Mouse (Mus musculus) ovary, postnatal 10 days (tissue): ENCODE results near the gene Pias1.

ENCODE experiments used
- DNase-seq: peaks from one replicate; pipeline ENCODE4 v3.0.0; 2022; ENCODE audit warnings: low spot score

Gene Pias1

GRCm38 (mm10) chr9:62987824-62988223 lies at the start of gene Pias1:
Pias1 (minus strand) TSS chr9:62987924.
- no peak for DNase-seq

DNA sequence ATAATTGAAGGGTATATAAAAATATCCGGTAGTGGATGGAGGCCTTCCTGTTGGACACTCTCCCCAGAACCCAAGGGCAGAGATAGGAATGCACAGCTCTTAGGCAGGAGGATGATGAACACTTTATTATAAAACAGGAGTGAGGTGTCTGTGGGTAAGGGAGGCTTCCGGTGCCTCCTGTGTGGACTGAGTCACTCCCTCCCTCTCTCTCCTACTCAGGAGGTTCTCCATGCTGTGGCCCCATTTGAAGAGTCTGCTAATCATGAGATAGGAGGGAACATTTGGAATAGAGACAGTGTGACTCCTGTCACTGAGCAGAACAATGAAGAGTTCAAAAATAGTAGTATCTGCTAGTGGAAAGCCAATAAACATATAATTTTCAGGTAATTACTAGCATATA lies 47.7 kb upstream of the Pias1 start:
- no peak for DNase-seq

GRCm38 (mm10) chr9:63031011-63031782 lies 43.5 kb upstream of the Pias1 start:
- DNase-seq = peak; percentile 38

GRCm38 (mm10) chr9:63022486-63022885 lies 34.8 kb upstream of the Pias1 start:
- DNase-seq = no peak

DNA sequence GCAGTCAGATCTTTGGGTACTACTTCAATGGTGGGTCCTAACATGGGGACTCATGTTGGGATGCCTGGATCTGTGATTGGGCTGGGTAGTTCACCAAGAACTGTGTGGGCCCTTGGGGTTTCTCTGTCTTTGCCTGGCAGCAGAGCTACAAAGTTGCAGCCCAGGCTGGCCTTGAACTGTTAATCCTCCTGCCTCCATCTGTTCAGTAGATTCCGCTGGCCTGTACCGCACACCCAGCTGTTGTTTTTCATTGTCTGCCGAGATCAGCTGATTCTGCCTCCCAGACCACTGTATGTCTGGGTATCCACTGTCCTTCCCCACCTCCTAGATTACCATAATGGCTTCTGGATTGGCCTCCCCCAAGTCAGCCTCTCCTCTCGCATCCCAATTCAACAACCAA lies 19.6 kb upstream of the Pias1 start:
- no peak for DNase-seq

DNA sequence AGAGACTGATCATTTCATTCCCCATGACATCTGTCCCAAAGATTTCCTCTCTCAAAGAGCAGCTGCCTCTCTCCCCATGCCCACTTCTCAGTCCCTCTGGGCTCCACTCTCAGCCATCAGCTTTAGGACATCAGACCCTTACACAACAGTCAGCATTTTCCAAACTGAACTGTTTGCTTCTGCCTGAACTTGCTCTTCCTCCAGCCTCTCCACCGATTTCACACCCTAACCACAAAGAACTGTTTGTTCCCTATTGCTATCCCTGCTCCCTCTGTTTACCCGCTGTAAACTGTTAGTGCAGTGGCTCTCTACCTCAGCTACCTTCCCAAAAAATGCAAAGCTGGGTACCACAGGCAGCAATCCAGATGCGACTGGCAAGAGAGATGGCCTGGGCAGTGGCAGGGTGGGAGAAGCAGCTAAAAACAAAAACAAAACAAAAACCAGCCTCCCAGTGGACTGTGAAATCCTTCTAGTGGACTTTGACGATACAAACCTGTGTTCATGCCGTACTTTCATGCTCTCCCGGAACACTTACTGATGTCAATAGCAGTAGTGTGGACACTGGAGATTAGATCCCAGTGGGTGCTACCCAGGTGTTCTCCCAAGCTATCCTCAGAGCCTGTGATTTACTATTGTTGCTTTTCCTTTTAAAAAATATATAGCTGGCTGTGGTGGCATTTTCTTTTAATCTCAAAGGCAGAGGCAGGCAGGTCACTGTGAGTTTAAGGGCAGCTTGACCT lies 18.5 kb upstream of the Pias1 start:
- DNase-seq = no peak

DNA sequence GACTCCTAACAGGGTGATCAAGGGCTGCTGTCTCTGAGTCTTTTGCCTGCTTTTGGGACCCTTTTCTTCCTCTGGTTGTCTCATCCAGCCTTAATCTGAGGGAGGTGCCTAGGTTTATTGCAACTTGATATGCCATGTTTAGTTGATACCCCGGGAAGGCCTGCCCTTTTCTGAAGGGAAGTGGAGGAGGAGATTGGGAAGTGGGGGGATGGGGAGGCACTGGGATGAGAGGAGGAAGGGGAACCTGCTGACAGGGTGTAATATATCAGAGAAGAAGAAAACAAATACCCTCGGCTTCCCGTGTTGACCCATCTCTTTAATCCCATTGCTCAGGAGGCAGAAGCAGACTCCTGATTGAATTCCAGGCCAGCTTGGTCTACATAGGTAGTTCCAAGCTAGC lies 10.8 kb upstream of the Pias1 start:
- no peak for DNase-seq

DNA sequence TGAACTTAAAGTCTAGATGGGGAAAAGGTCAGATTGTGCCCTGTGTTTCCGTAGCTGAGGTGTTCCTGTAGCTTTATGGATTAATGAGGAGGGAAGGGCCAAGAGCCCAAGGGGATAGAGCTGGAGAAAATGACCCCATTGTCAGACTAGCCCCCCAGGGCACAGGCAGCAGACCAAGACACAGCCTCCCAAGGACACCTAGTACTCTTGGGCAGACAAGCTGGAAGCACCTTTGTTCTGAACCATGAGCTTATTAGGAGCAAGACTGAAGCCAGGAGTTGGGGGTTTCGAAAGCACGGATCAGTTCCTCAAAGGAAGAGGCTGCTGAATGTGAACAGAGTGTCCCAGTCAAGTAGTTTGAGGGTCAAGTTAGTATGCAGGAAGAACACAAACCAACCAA lies 9.9 kb upstream of the Pias1 start:
- no peak for DNase-seq

GRCm38 (mm10) chr9:62995186-62995585 lies 7.5 kb upstream of the Pias1 start:
- no peak for DNase-seq

DNA sequence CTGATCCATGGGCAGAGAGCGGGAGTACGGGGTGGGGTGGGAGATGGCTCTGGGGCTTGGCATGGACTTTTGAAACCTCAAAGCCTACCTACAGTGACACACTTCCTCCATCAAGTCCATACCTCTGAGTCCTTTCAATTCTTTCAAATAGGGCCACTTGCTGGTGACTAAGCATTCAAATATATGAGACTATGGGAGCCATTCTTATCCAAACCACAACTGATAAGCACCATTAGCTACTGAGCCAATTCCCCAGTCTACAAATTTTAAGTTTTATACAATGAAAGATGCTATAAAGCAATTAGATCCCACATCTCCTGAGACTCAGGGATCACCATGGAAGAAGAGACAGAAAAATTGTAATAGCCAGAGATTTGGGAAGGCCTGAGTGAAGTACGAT lies 2.4 kb upstream of the Pias1 start:
- DNase-seq = no peak

GRCm38 (mm10) chr9:62980777-62981202 lies 6.9 kb downstream of the Pias1 start:
- peak; percentile 91 for DNase-seq

- peak; percentile 16 for DNase-seq
These were observed 7.5 kb downstream of the Pias1 start for GRCm38 (mm10) chr9:62980162-62980776.

- no peak for DNase-seq
These were observed 8.1 kb downstream of the Pias1 start for GRCm38 (mm10) chr9:62979461-62980161.

GRCm38 (mm10) chr9:62977152-62977551 lies 10.6 kb downstream of the Pias1 start:
- DNase-seq = no peak

- no peak for DNase-seq
These were observed 11.9 kb downstream of the Pias1 start for GRCm38 (mm10) chr9:62975830-62976229.

DNA sequence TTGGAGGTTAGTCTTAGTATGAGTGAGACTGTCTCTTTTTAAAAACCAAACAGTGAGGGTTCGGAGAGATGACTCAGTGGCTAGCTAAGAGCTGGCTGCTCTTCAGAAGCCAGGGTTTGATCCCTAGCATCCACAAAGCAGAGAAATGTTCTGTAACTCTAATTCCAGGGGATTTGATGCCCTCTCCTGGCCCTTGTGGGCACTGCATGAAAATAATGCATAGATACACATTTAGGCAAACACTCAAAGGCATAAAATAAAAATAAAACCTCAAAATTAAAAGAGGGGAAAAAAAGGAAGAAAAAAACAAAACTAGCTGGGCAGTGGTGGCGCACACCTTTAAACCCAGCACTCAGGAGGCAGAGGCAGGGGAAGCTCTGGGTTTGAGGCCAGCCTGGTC lies 13.3 kb downstream of the Pias1 start:
- DNase-seq = no peak

- DNase-seq = no peak
These were observed 15.5 kb downstream of the Pias1 start for GRCm38 (mm10) chr9:62972073-62972745.

DNA sequence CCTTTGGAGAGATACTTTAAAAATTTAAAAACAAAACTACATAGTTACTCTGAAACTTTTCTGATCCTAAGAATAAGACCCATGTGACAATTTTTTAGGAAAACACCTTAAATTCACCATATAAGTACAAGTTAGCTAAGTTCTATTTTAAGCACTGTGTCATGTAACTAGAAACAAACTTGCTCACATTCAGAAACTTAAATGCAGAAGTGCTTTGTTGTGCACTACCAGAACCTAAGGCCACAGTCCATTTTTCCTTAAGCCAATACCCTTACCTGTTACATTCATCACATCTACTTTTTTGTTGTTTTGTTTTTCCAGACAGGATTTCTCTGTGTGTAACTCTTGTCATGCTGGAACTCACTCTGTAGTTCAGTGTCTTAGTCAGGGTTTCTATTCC lies 17.4 kb downstream of the Pias1 start:
- no peak for DNase-seq

- no peak for DNase-seq
These were observed 21.7 kb downstream of the Pias1 start for GRCm38 (mm10) chr9:62966018-62966417.

DNA sequence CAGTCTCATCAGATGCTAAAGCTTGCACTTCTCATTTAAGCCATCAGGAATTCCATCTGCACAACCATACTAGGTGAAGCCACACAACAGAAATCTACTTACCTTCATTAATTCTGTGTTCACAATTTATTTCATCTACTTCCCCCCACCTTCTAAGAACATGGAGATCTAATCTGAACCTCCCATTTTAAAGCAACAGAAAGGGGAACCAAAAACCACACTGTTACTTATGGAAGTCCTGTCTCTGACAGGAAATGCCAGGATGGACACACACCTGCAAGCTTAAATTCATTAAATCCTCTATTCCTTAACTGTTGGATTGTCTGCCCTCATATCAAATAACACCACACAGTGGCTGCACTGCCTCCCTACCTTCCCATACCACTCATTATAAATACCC lies 35.0 kb downstream of the Pias1 start:
- DNase-seq = no peak

- no peak for DNase-seq
These were observed 42.4 kb downstream of the Pias1 start for GRCm38 (mm10) chr9:62945346-62945745.

DNA sequence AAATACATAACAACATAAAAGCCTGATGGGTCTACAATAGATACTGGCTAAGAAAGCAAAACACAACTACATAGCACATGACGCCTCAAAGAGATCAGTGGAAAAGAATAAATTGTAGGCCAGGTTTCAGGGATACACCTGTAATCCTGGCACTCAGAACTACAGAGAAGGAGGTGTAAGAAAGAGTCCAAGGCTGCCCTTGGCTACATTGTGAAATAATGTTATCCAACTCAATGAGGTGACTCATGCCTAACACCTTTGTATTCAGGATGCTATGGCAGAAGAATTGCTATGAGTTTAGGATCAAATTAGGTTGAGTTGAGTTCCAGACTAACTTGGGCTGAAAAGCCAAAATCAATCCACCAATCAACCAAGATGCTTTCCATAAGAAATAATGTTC lies 43.7 kb downstream of the Pias1 start:
- DNase-seq = no peak
